Mouse (Mus musculus): Measurements from ENCODE around the gene Bbs4. TPM values are rescaled to one million over a fixed set of nuclear protein-coding genes. Genes with fewer than 3 reads are reported as not detected.

The Bbs4 gene
- total and polyA plus RNA-seq, 3 experiments = 4.0 to 5.6 TPM; not detected in 1

GRCm38 (mm10) chr9:59281871-59282682 is 71.2 kb downstream of the Bbs4 start (continued):
- no peak for TF ChIP-seq MEF2A (IDR thresholded peaks at IDR 0.05; ENCODE audit: extremely low read depth, insufficient replicate concordance, low read depth, low read length, poor library complexity, severe bottlenecking)
- no peak for TF ChIP-seq POLR2AphosphoS2 (IDR thresholded peaks at IDR 0.05; ENCODE audit: low read length)
- TF ChIP-seq RCOR1 (IDR thresholded peaks at IDR 0.05; ENCODE audit: low read depth, low read length) = no peak

- peaks cover 0 to 9% of the 10 kb centered on the region in 2 experiments; a peak in 2 of 4 replicates for H3K36me3 ChIP-seq (ENCODE audit: control insufficient read depth in 1 of 2, insufficient read depth in 2 of 2, low read length in 2 of 2)
- TF ChIP-seq RAD21 (IDR thresholded peaks at IDR 0.05; ENCODE audit: low read depth, low read length) (no peak), BHLHE40 (IDR thresholded peaks at IDR 0.05; ENCODE audit: borderline replicate concordance, low read depth, low read length) (no peak), TBP (IDR thresholded peaks at IDR 0.05; ENCODE audit: low read depth, low read length) (no peak), CHD1 (IDR thresholded peaks at IDR 0.05; ENCODE audit: low read depth, low read length) (no peak), POLR2AphosphoS2 (IDR thresholded peaks at IDR 0.05; ENCODE audit: low read length) (no peak), HCFC1 (IDR thresholded peaks at IDR 0.05; ENCODE audit: low read depth, low read length) (no peak), SMC3 (IDR thresholded peaks at IDR 0.05; ENCODE audit: low read depth, low read length) (no peak), GATA1 (IDR thresholded peaks at IDR 0.05; ENCODE audit: low read depth, low read length) (no peak), CHD2 (IDR thresholded peaks at IDR 0.05; ENCODE audit: low read length) (no peak), ZMIZ1 (IDR thresholded peaks at IDR 0.05; ENCODE audit: low read depth, low read length) (no peak), RCOR1 (IDR thresholded peaks at IDR 0.05; ENCODE audit: low read depth, low read length) (no peak), SIN3A (IDR thresholded peaks at IDR 0.05; ENCODE audit: low read length) (no peak), CTCF (IDR thresholded peaks at IDR 0.05 in 2 of 3, conservative IDR thresholded peaks at IDR 0.05 in 1 of 3; ENCODE audit: control insufficient read depth in 1 of 3, insufficient read depth in 1 of 3, low read depth in 2 of 3, low read length in 3 of 3, poor library complexity in 1 of 3, severe bottlenecking in 1 of 3) (no peak), UBTF (IDR thresholded peaks at IDR 0.05; ENCODE audit: borderline replicate concordance, insufficient read depth, low read depth, low read length) (no peak), KAT2A (conservative IDR thresholded peaks at IDR 0.05; ENCODE audit: low read depth, low read length) (no peak)
- no peak overlapping the region for H3K4me3 ChIP-seq (ENCODE audit: control insufficient read depth in 1 of 2, insufficient read depth in 1 of 2, low read depth in 2 of 2, low read length in 2 of 2)
- H3K9me3 ChIP-seq (replicated peaks; ENCODE audit: insufficient read depth, low read length) = no peaks in the 10 kb centered on the region
- no peak overlapping the region for H3K9ac ChIP-seq (ENCODE audit: control insufficient read depth, low read depth, low read length, poor library complexity, severe bottlenecking)
- H3K27ac ChIP-seq (ENCODE audit: control insufficient read depth, low read depth, low read length) = no peak overlapping the region
- H3K4me1 ChIP-seq (ENCODE audit: control insufficient read depth in 1 of 2, insufficient read depth in 2 of 2, low read length in 2 of 2) = peaks cover 9 to 20% of the 10 kb centered on the region in 2 experiments
- no peaks in the 10 kb centered on the region for H3K27me3 ChIP-seq (ENCODE audit: control insufficient read depth in 1 of 2, insufficient read depth in 2 of 2, low read length in 2 of 2)
- no peaks in the 10 kb centered on the region for H3K79me2 ChIP-seq (ENCODE audit: control insufficient read depth, insufficient read depth, low read length, poor library complexity)
- DNase-seq (ENCODE audit: low read depth, low spot score) = no peak
Observed at GRCm38 (mm10) chr9:59280888-59281287, 72.4 kb downstream of the Bbs4 start.

- no peaks in the 10 kb centered on the region for H3K27me3 ChIP-seq (ENCODE audit: control insufficient read depth in 1 of 2, insufficient read depth in 2 of 2, low read length in 2 of 2)
- H3K4me3 ChIP-seq (ENCODE audit: control insufficient read depth in 1 of 2, insufficient read depth in 1 of 2, low read depth in 2 of 2, low read length in 2 of 2) = no peak overlapping the region
- peak; percentile 52 for DNase-seq (ENCODE audit: low read depth, low spot score)
- H3K79me2 ChIP-seq (ENCODE audit: control insufficient read depth, insufficient read depth, low read length, poor library complexity) = no peaks in the 10 kb centered on the region
- H3K27ac ChIP-seq (ENCODE audit: control insufficient read depth, low read depth, low read length) = no peak overlapping the region
- H3K9me3 ChIP-seq (replicated peaks; ENCODE audit: insufficient read depth, low read length) = no peaks in the 10 kb centered on the region
- H3K4me1 ChIP-seq (ENCODE audit: control insufficient read depth in 1 of 2, insufficient read depth in 2 of 2, low read length in 2 of 2) = peaks cover 3 to 14% of the 10 kb centered on the region in 2 experiments; a peak in 3 of 4 replicates
- no peak overlapping the region for H3K9ac ChIP-seq (ENCODE audit: control insufficient read depth, low read depth, low read length, poor library complexity, severe bottlenecking)
- H3K36me3 ChIP-seq (ENCODE audit: control insufficient read depth in 1 of 2, insufficient read depth in 2 of 2, low read length in 2 of 2) = no peaks in the 10 kb centered on the region; a peak in 1 of 4 replicates
- TF ChIP-seq ELF1 (IDR thresholded peaks at IDR 0.05; ENCODE audit: low read depth, low read length) (no peak), RCOR1 (IDR thresholded peaks at IDR 0.05; ENCODE audit: low read depth, low read length) (no peak), MAZ (IDR thresholded peaks at IDR 0.05; ENCODE audit: low read depth, low read length) (no peak), GABPA (IDR thresholded peaks at IDR 0.05; ENCODE audit: low read depth, low read length) (no peak), NRF1 (IDR thresholded peaks at IDR 0.05; ENCODE audit: insufficient read depth, low read depth, low read length, poor library complexity, severe bottlenecking) (no peak), ZKSCAN1 (IDR thresholded peaks at IDR 0.05; ENCODE audit: low read depth, low read length) (no peak), ZC3H11A (IDR thresholded peaks at IDR 0.05; ENCODE audit: low read depth, low read length) (no peak), USF1 (IDR thresholded peaks at IDR 0.05; ENCODE audit: low read depth, low read length) (no peak), BHLHE40 (IDR thresholded peaks at IDR 0.05; ENCODE audit: borderline replicate concordance, low read depth, low read length) (no peak), ZMIZ1 (IDR thresholded peaks at IDR 0.05; ENCODE audit: low read depth, low read length) (no peak), CHD1 (IDR thresholded peaks at IDR 0.05; ENCODE audit: low read depth, low read length) (no peak), JUND (IDR thresholded peaks at IDR 0.05; ENCODE audit: low read depth, low read length) (no peak), NELFE (IDR thresholded peaks at IDR 0.05; ENCODE audit: low read depth, low read length) (no peak), UBTF (IDR thresholded peaks at IDR 0.05; ENCODE audit: borderline replicate concordance, insufficient read depth, low read depth, low read length) (no peak), EP300 (IDR thresholded peaks at IDR 0.05; ENCODE audit: low read depth in 1 of 2, low read length in 2 of 2) (no peak), GATA1 (IDR thresholded peaks at IDR 0.05; ENCODE audit: low read depth, low read length) (no peak), KAT2A (conservative IDR thresholded peaks at IDR 0.05; ENCODE audit: low read depth, low read length) (no peak)
Observed at GRCm38 (mm10) chr9:59278694-59279093, 74.6 kb downstream of the Bbs4 start.
